Mouse (Mus musculus) liver, embryonic 12.5 days (tissue): ENCODE results near the gene C1qtnf6. TPM values are rescaled to one million over a fixed set of nuclear protein-coding genes. Genes with fewer than 3 reads are reported as not detected.

Source experiments
- polyA plus RNA-seq: library from polyadenylated mRNA; unstranded; fragments of >200 nt; fragmentation: Nextera tagmentation; extraction: Ambion mirVana; gene quantifications from 2 replicates; pipeline ENCODE4 v1.2.1, GENCODE M21; 2016

Gene C1qtnf6
- polyA plus RNA-seq, 1 experiment from 2014 or later, result 5.6 TPM

Other genes with a start within 250 kb of the C1qtnf6 start
- 0.79 and 1.0 TPM in 2 replicates for gene Csf2rb2, start 225.7 kb downstream of the C1qtnf6 start, polyA plus RNA-seq
- 3.6 and 3.9 TPM in 2 replicates for gene Csf2rb, start 205.7 kb downstream of the C1qtnf6 start, polyA plus RNA-seq
- gene Tex33, start 135.5 kb downstream of the C1qtnf6 start, polyA plus RNA-seq, result not detected in 2 replicates
- 84.9 and 92.8 TPM in 2 replicates for gene Tst, start 125.5 kb downstream of the C1qtnf6 start, polyA plus RNA-seq
- gene Mpst, start 125.0 kb downstream of the C1qtnf6 start, polyA plus RNA-seq, result 3.5 and 4.8 TPM in 2 replicates
- gene Kctd17, start 102.9 kb downstream of the C1qtnf6 start, polyA plus RNA-seq, result 7.6 and 8.8 TPM in 2 replicates
- 5.9 and 6.7 TPM in 2 replicates for gene Tmprss6, start 62.8 kb downstream of the C1qtnf6 start, polyA plus RNA-seq
- gene Il2rb, start 36.1 kb downstream of the C1qtnf6 start, polyA plus RNA-seq, result 0.11 and 0.15 TPM in 2 replicates
- 0.02 TPM in 1 of 2 replicates, not detected in the other for gene Sstr3, start 13.3 kb upstream of the C1qtnf6 start, polyA plus RNA-seq
- 87.7 and 90.9 TPM in 2 replicates for gene Rac2, start 41.4 kb upstream of the C1qtnf6 start, polyA plus RNA-seq
- gene Cyth4, start 65.6 kb upstream of the C1qtnf6 start, polyA plus RNA-seq, result 15.2 and 15.3 TPM in 2 replicates
- gene Elfn2, start 187.4 kb upstream of the C1qtnf6 start, polyA plus RNA-seq, result not detected in 2 replicates
- gene Mfng, start 242.1 kb upstream of the C1qtnf6 start, polyA plus RNA-seq, result 11.0 and 11.7 TPM in 2 replicates